Mouse (Mus musculus) C2C12 (cell line): ENCODE data around the gene Olfr1410. TPM values are rescaled to one million over a fixed set of nuclear protein-coding genes. Genes with fewer than 3 reads are reported as not detected.

ENCODE experiments used
- H3K27me3 ChIP-seq: one replicate; pipeline ENCODE4 v1.6.1; 2011; ENCODE audit not compliant: control insufficient read depth, insufficient read depth, insufficient read length
- H3K36me3 ChIP-seq: one replicate; pipeline ENCODE4 v1.6.1; 2011; ENCODE audit not compliant: control insufficient read depth, insufficient read depth
- H3K4me3 ChIP-seq: one replicate; pipeline ENCODE4 v1.5.1; 2011; ENCODE audit warnings: mild to moderate bottlenecking, control low read depth; ENCODE audit not compliant: poor library complexity, insufficient read depth, severe bottlenecking
- H3K79me2 ChIP-seq: one replicate; pipeline ENCODE4 v1.6.1; 2011; ENCODE audit not compliant: control insufficient read depth, insufficient read depth
- H3K79me3 ChIP-seq: one replicate; pipeline ENCODE4 v1.6.1; 2011; ENCODE audit warnings: low read depth, control low read depth
- H3ac ChIP-seq: one replicate; pipeline ENCODE3; 2011; ENCODE audit warnings: low read depth; ENCODE audit not compliant: control insufficient read depth, insufficient read length
- CEBPB ChIP-seq: IDR thresholded peaks from one replicate; pipeline ENCODE4 v1.6.1; 2011; ENCODE audit warnings: low read depth, mild to moderate bottlenecking, control low read depth, moderate library complexity
- CTCF ChIP-seq: IDR thresholded peaks from one replicate; pipeline ENCODE4 v1.5.1; 2011; ENCODE audit not compliant: control insufficient read depth, insufficient read depth, insufficient read length
- FOSL1 ChIP-seq: IDR thresholded peaks from one replicate; pipeline ENCODE4 v1.8.0; 2011; ENCODE audit warnings: mild to moderate bottlenecking, low read length; ENCODE audit not compliant: poor library complexity, insufficient read depth, severe bottlenecking
- MAX ChIP-seq: IDR thresholded peaks from one replicate; pipeline ENCODE4 v1.6.1; 2011; ENCODE audit warnings: mild to moderate bottlenecking, control low read depth
- MYOD1 ChIP-seq: IDR thresholded peaks from one replicate; pipeline ENCODE4 v1.6.1; 2011; ENCODE audit warnings: low read depth; ENCODE audit not compliant: control insufficient read depth, insufficient read length
- MYOG ChIP-seq: IDR thresholded peaks from one replicate; pipeline ENCODE4 v1.6.1; 2011; ENCODE audit not compliant: control insufficient read depth, insufficient read length; ENCODE audit errors: extremely low read depth
- USF1 ChIP-seq: IDR thresholded peaks from one replicate; pipeline ENCODE4 v1.6.1; 2011; ENCODE audit warnings: low read depth, mild to moderate bottlenecking, control low read depth, moderate library complexity
- polyA plus RNA-seq: library from polyadenylated mRNA; unstranded; fragments of >200 nt; fragmentation: generic; extraction: Trizol; gene quantifications from one replicate; pipeline ENCODE4 v1.2.1, GENCODE M21; 2012; ENCODE audit warnings: missing spikeins

Olfr1410 gene
- polyA plus RNA-seq, 1 experiment: not detected

- Histone ChIP-seq H3K27me3 (peaks cover 27% of the 10 kb centered on the region), H3ac (no peak overlapping the region), H3K79me2 (no peaks in the 10 kb centered on the region), H3K36me3 (no peaks in the 10 kb centered on the region), H3K79me3 (no peaks in the 10 kb centered on the region), H3K4me3 (no peak overlapping the region)
- TF ChIP-seq CTCF: peak; percentile 46
- TF ChIP-seq USF1: no peak
- TF ChIP-seq MAX: no peak
- TF ChIP-seq CEBPB: no peak
These were observed 5.4 kb downstream of the Olfr1410 start for GRCm38 (mm10) chr1:92611008-92611407.

- H3K4me3 ChIP-seq: no peak overlapping the region
- H3K36me3 ChIP-seq: no peaks in the 10 kb centered on the region
- TF ChIP-seq FOSL1 (no peak), MYOD1 (no peak), MYOG (no peak), CEBPB (no peak), MAX (no peak), CTCF (no peak), USF1 (no peak)
- H3ac ChIP-seq: no peak overlapping the region
- H3K27me3 ChIP-seq: peaks cover 16% of the 10 kb centered on the region
- H3K79me3 ChIP-seq: no peaks in the 10 kb centered on the region
- H3K79me2 ChIP-seq: no peaks in the 10 kb centered on the region
These were observed 7.6 kb downstream of the Olfr1410 start for GRCm38 (mm10) chr1:92613175-92613574.

GRCm38 (mm10) chr1:92614516-92614915, 8.9 kb downstream of the Olfr1410 start:
- no peaks in the 10 kb centered on the region for H3K79me3 ChIP-seq
- H3K27me3 ChIP-seq: peaks cover 6% of the 10 kb centered on the region
- TF ChIP-seq USF1 (no peak), CTCF (peak; percentile 12), MYOD1 (no peak)
- H3K36me3 ChIP-seq: no peaks in the 10 kb centered on the region
- H3K79me2 ChIP-seq: no peaks in the 10 kb centered on the region
- H3ac ChIP-seq: no peak overlapping the region
- H3K4me3 ChIP-seq: no peak overlapping the region

- TF ChIP-seq MYOD1 (no peak), MYOG (no peak), CTCF (no peak), CEBPB (no peak), USF1 (peak; percentile 16), MAX (no peak), FOSL1 (peak; percentile 95)
- Histone ChIP-seq H3K4me3 (no peak overlapping the region), H3ac (no peak overlapping the region), H3K79me3 (no peaks in the 10 kb centered on the region), H3K36me3 (no peaks in the 10 kb centered on the region), H3K27me3 (no peaks in the 10 kb centered on the region), H3K79me2 (no peaks in the 10 kb centered on the region)
These were observed 10.5 kb downstream of the Olfr1410 start for GRCm38 (mm10) chr1:92616046-92616445.

GRCm38 (mm10) chr1:92617488-92617887, 11.9 kb downstream of the Olfr1410 start, which contains the start of gene Olfr12:
TSS of gene Olfr12 (plus strand) at chr1:92617788.
- TF ChIP-seq USF1 (no peak), MYOD1 (no peak), CTCF (no peak), CEBPB (no peak), MYOG (no peak), FOSL1 (no peak), MAX (no peak)
- Histone ChIP-seq H3K36me3 (no peaks in the 10 kb centered on the region), H3ac (no peak within 1 kb of the TSS), H3K79me3 (no peaks in the 10 kb centered on the region), H3K79me2 (no peaks in the 10 kb centered on the region), H3K4me3 (no peak within 1 kb of the TSS), H3K27me3 (no peaks in the 10 kb centered on the region)

- Histone ChIP-seq H3ac (no peak overlapping the region), H3K27me3 (no peaks in the 10 kb centered on the region), H3K79me2 (no peaks in the 10 kb centered on the region), H3K79me3 (no peaks in the 10 kb centered on the region), H3K4me3 (no peak overlapping the region), H3K36me3 (no peaks in the 10 kb centered on the region)
- TF ChIP-seq CEBPB (no peak), MAX (no peak), USF1 (no peak), FOSL1 (no peak), CTCF (no peak), MYOD1 (no peak), MYOG (no peak)
These were observed 12.8 kb downstream of the Olfr1410 start for GRCm38 (mm10) chr1:92618360-92618759.
